ENCODE assay signal across 8 mouse cellular contexts in genomic region chr1:191328019-191328441, GRCm38 (mm10). TPM values are rescaled to one million over a fixed set of nuclear protein-coding genes. Genes with fewer than 3 reads are reported as not detected.
DNase-seq lines count a peak whose midpoint lies in the region; ATAC-seq and TF ChIP-seq lines count a peak whose summit lies in the region.

No protein-coding gene starts in this region.

- peak overlapping the region; percentile 79 for H3K4me2 ChIP-seq in midbrain, embryonic 16.5 days (ENCODE audit: low read length)

- intact Hi-C loops in left cerebral cortex, postnatal 36 days (cut with DNase I) = no loop called here

- no peaks in the 10 kb centered on the region for H3K9me3 ChIP-seq in midbrain, embryonic 16.5 days (replicated peaks; ENCODE audit: control insufficient read depth, low read length, poor library complexity, severe bottlenecking)

- no peak for TF ChIP-seq POLR2A in brain, embryonic 14.5 days (IDR thresholded peaks at IDR 0.05; ENCODE audit: borderline replicate concordance, extremely low read depth, insufficient read depth, insufficient read length, poor library complexity, severe bottlenecking)
- no peak for TF ChIP-seq POLR2A in kidney, adult 2 months (IDR thresholded peaks at IDR 0.05; ENCODE audit: low read depth, low read length)

- no peaks in the 10 kb centered on the region for H3K27me3 ChIP-seq in kidney, adult 2 months (replicated peaks; ENCODE audit: control insufficient read depth, insufficient read depth, low read length)
- no peaks in the 10 kb centered on the region for H3K27me3 ChIP-seq in midbrain, embryonic 16.5 days (ENCODE audit: control insufficient read depth, insufficient read depth, low read depth, low read length)

- H3K36me3 ChIP-seq in kidney, adult 2 months (ENCODE audit: control insufficient read depth, insufficient read depth, low read length) = no peaks in the 10 kb centered on the region
- peaks cover 4% of the 10 kb centered on the region; the same call in 1 of the 2 replicates for H3K36me3 ChIP-seq in midbrain, embryonic 16.5 days (ENCODE audit: control insufficient read depth, insufficient read depth, low read length)

- 42% methylated on average over 8 of the region's 8 CpGs for WGBS in kidney, adult 2 months
- WGBS in midbrain, embryonic 16.5 days = 75% methylated on average over 8 of the region's 8 CpGs

- ATAC-seq in midbrain, embryonic 16.5 days = no peak

- H3K27ac ChIP-seq in kidney, adult 2 months (ENCODE audit: insufficient read depth, low read depth, low read length) = peak overlapping the region; percentile 62
- no peak overlapping the region for H3K27ac ChIP-seq in midbrain, embryonic 16.5 days (ENCODE audit: low read length)

- peaks cover 12% of the 10 kb centered on the region; the same call in 1 of the 2 replicates for H3K4me1 ChIP-seq in kidney, adult 2 months (ENCODE audit: control insufficient read depth, insufficient read depth, low read length)
- H3K4me1 ChIP-seq in midbrain, embryonic 16.5 days (ENCODE audit: control insufficient read depth, insufficient read depth, low read length) = peaks cover 19% of the 10 kb centered on the region

- peak; percentile 51 for DNase-seq in layer of hippocampus, adult 9-11 months
- no peak for DNase-seq in layer of hippocampus, postnatal 14 days (ENCODE audit: low spot score in 2 of 2)
- DNase-seq in brain, embryonic 14.5 days (ENCODE audit: low read depth) = peak; percentile 38
- DNase-seq in kidney, adult 2 months = peak; percentile 98
- DNase-seq in thymus, postnatal 14 days = no peak
- DNase-seq in left cerebral cortex, postnatal 36 days (ENCODE audit: low spot score in 2 of 2) = no peak
- no peak for DNase-seq in right cerebral cortex, adult 18-20 months

- H3K9ac ChIP-seq in midbrain, embryonic 16.5 days (ENCODE audit: low read depth, low read length) = peak overlapping the region; percentile 88; the same call in 1 of the 2 replicates

- no peak overlapping the region for H3K4me3 ChIP-seq in kidney, adult 2 months (ENCODE audit: insufficient read depth, low read depth, low read length)
- H3K4me3 ChIP-seq in midbrain, embryonic 16.5 days (ENCODE audit: low read depth, low read length) = no peak overlapping the region

- TF ChIP-seq CTCF in brain, embryonic 14.5 days (IDR thresholded peaks at IDR 0.05; ENCODE audit: borderline replicate concordance, extremely low read depth, insufficient read depth, insufficient read length) = no peak
- TF ChIP-seq CTCF in kidney, adult 2 months (conservative IDR thresholded peaks at IDR 0.05; ENCODE audit: insufficient read depth, insufficient read length, low read depth, low read length) = no peak

RNA-seq across cellular contexts. Expression of gene Tmem206, which starts 2.3 kb away (rescaled TPM):
- 10 to 100 TPM in 1 of 2 experiments, 1 to 10 TPM in 1; 9.3 to 11.4 TPM for total RNA-seq in layer of hippocampus, postnatal 14 days (2021)
- polyA plus RNA-seq in brain, embryonic 14.5 days (2012; rRNA removed) = 30.7 and 35.6 TPM in 2 replicates
- polyA plus RNA-seq in kidney, adult 2 months (2012; rRNA removed) = 22.1 and 22.2 TPM in 2 replicates
- polyA plus RNA-seq in midbrain, embryonic 16.5 days (2015; fragmentation: Nextera tagmentation; extraction: Ambion mirVana) = 41.0 and 43.0 TPM in 2 replicates
- total RNA-seq in left cerebral cortex, postnatal 36 days (2021) = 1 to 10 TPM; 8.2 to 8.7 TPM

RNA-seq across cellular contexts. Expression of gene Nenf, which starts 10.0 kb away (rescaled TPM):
- total RNA-seq in layer of hippocampus, postnatal 14 days (2021) = 10 to 100 TPM; 64.7 to 67.4 TPM
- polyA plus RNA-seq in brain, embryonic 14.5 days (2012; rRNA removed) = 118 and 133 TPM in 2 replicates
- 146 and 165 TPM in 2 replicates for polyA plus RNA-seq in kidney, adult 2 months (2012; rRNA removed)
- polyA plus RNA-seq in midbrain, embryonic 16.5 days (2015; fragmentation: Nextera tagmentation; extraction: Ambion mirVana) = 121 and 139 TPM in 2 replicates
- total RNA-seq in left cerebral cortex, postnatal 36 days (2021) = 10 to 100 TPM; 66.1 to 76.7 TPM

Comparison
In these comparisons a context has a peak if more than half of its experiments do, and no peak if none do; other contexts are left out.
1. DNase-seq: peak in layer of hippocampus, adult 9-11 months (single experiment), brain, embryonic 14.5 days (single experiment) and kidney, adult 2 months (single experiment); none in layer of hippocampus, postnatal 14 days (0 of 2), thymus, postnatal 14 days (single experiment), left cerebral cortex, postnatal 36 days (0 of 2) and right cerebral cortex, adult 18-20 months (single experiment).